Mouse (Mus musculus): ENCODE measurements around the gene Apoc3. TPM values are rescaled to one million over a fixed set of nuclear protein-coding genes. Genes with fewer than 3 reads are reported as not detected.

Gene Apoc3
- polyA plus RNA-seq, 1 experiment from 2014 or later: not detected

GRCm38 (mm10) chr9:46214276-46214675 lies 21.2 kb downstream of the Apoc3 start:
- H3K4me3 ChIP-seq (ENCODE audit: low read depth, low read length): no peak overlapping the region
- H3K27me3 ChIP-seq (ENCODE audit: control insufficient read depth, insufficient read depth, low read length): no peaks in the 10 kb centered on the region
- no peaks in the 10 kb centered on the region for H3K4me1 ChIP-seq (ENCODE audit: control insufficient read depth, insufficient read depth, low read length)
- no peak overlapping the region for H3K4me2 ChIP-seq (replicated peaks; ENCODE audit: low read depth, low read length)
- no peak overlapping the region for H3K27ac ChIP-seq (ENCODE audit: low read length)
- 86% methylated on average over 4 of the region's 4 CpGs for WGBS
- H3K9me3 ChIP-seq (ENCODE audit: control insufficient read depth, low read depth, low read length): no peaks in the 10 kb centered on the region
- H3K36me3 ChIP-seq (ENCODE audit: control insufficient read depth, insufficient read depth, low read length): peaks cover 33% of the 10 kb centered on the region
- H3K9ac ChIP-seq (replicated peaks; ENCODE audit: low read depth, low read length): no peak overlapping the region
- ATAC-seq (ENCODE audit: insufficient number of reproducible peaks, insufficient read depth, low FRiP score, low read depth): no peak

GRCm38 (mm10) chr9:46210473-46210872 lies 25.0 kb downstream of the Apoc3 start:
- Histone ChIP-seq H3K4me2 (replicated peaks; ENCODE audit: low read depth, low read length) (no peak overlapping the region), H3K9ac (replicated peaks; ENCODE audit: low read depth, low read length) (no peak overlapping the region), H3K36me3 (ENCODE audit: control insufficient read depth, insufficient read depth, low read length) (peaks cover 54% of the 10 kb centered on the region), H3K4me3 (ENCODE audit: low read depth, low read length) (no peak overlapping the region), H3K4me1 (ENCODE audit: control insufficient read depth, insufficient read depth, low read length) (no peaks in the 10 kb centered on the region), H3K27ac (ENCODE audit: low read length) (no peak overlapping the region), H3K27me3 (ENCODE audit: control insufficient read depth, insufficient read depth, low read length) (no peaks in the 10 kb centered on the region), H3K9me3 (ENCODE audit: control insufficient read depth, low read depth, low read length) (no peaks in the 10 kb centered on the region)
- no peak for ATAC-seq (ENCODE audit: insufficient number of reproducible peaks, insufficient read depth, low FRiP score, low read depth)
- 93% methylated on average over 12 of the region's 12 CpGs for WGBS

GRCm38 (mm10) chr9:46208401-46208974 lies 26.9 kb downstream of the Apoc3 start:
- Histone ChIP-seq H3K9me3 (ENCODE audit: control insufficient read depth, low read depth, low read length) (no peaks in the 10 kb centered on the region), H3K9ac (replicated peaks; ENCODE audit: low read depth, low read length) (no peak overlapping the region), H3K36me3 (ENCODE audit: control insufficient read depth, insufficient read depth, low read length) (peaks cover 66% of the 10 kb centered on the region), H3K27me3 (ENCODE audit: control insufficient read depth, insufficient read depth, low read length) (no peaks in the 10 kb centered on the region), H3K4me3 (ENCODE audit: low read depth, low read length) (no peak overlapping the region), H3K27ac (ENCODE audit: low read length) (no peak overlapping the region), H3K4me2 (replicated peaks; ENCODE audit: low read depth, low read length) (no peak overlapping the region), H3K4me1 (ENCODE audit: control insufficient read depth, insufficient read depth, low read length) (no peaks in the 10 kb centered on the region)
- ATAC-seq (ENCODE audit: insufficient number of reproducible peaks, insufficient read depth, low FRiP score, low read depth): no peak
- WGBS: 86% methylated on average over 13 of the region's 13 CpGs

- Histone ChIP-seq H3K9ac (replicated peaks; ENCODE audit: low read depth, low read length) (no peak overlapping the region), H3K4me3 (ENCODE audit: low read depth, low read length) (no peak overlapping the region), H3K27ac (ENCODE audit: low read length) (no peak overlapping the region)
Measured at GRCm38 (mm10) chr9:46207501-46207869, 28.0 kb downstream of the Apoc3 start.

GRCm38 (mm10) chr9:46206834-46207500 lies 28.5 kb downstream of the Apoc3 start:
- Histone ChIP-seq H3K36me3 (ENCODE audit: control insufficient read depth, insufficient read depth, low read length) (peaks cover 64% of the 10 kb centered on the region), H3K4me1 (ENCODE audit: control insufficient read depth, insufficient read depth, low read length) (no peaks in the 10 kb centered on the region), H3K27ac (ENCODE audit: low read length) (no peak overlapping the region), H3K27me3 (ENCODE audit: control insufficient read depth, insufficient read depth, low read length) (no peaks in the 10 kb centered on the region), H3K4me2 (replicated peaks; ENCODE audit: low read depth, low read length) (no peak overlapping the region), H3K9me3 (ENCODE audit: control insufficient read depth, low read depth, low read length) (no peaks in the 10 kb centered on the region), H3K9ac (replicated peaks; ENCODE audit: low read depth, low read length) (no peak overlapping the region), H3K4me3 (ENCODE audit: low read depth, low read length) (no peak overlapping the region)
- no peak; the same call in 1 of the 2 replicates for ATAC-seq (ENCODE audit: insufficient number of reproducible peaks, insufficient read depth, low FRiP score, low read depth)
- WGBS: 43% methylated on average over 10 of the region's 10 CpGs

More at GRCm38 (mm10) chr9:46207501-46207869, 28.0 kb downstream of the Apoc3 start:
- H3K27me3 ChIP-seq (ENCODE audit: control insufficient read depth, insufficient read depth, low read length): no peaks in the 10 kb centered on the region
- no peak for ATAC-seq (ENCODE audit: insufficient number of reproducible peaks, insufficient read depth, low FRiP score, low read depth)
- peaks cover 66% of the 10 kb centered on the region for H3K36me3 ChIP-seq (ENCODE audit: control insufficient read depth, insufficient read depth, low read length)
- 44% methylated on average over 6 of the region's 6 CpGs for WGBS
- no peaks in the 10 kb centered on the region for H3K4me1 ChIP-seq (ENCODE audit: control insufficient read depth, insufficient read depth, low read length)
- no peaks in the 10 kb centered on the region for H3K9me3 ChIP-seq (ENCODE audit: control insufficient read depth, low read depth, low read length)
- H3K4me2 ChIP-seq (replicated peaks; ENCODE audit: low read depth, low read length): no peak overlapping the region

GRCm38 (mm10) chr9:46199609-46200008 lies 35.8 kb downstream of the Apoc3 start:
- Histone ChIP-seq H3K9ac (replicated peaks; ENCODE audit: low read depth, low read length) (no peak overlapping the region), H3K9me3 (ENCODE audit: control insufficient read depth, low read depth, low read length) (no peaks in the 10 kb centered on the region), H3K27me3 (ENCODE audit: control insufficient read depth, insufficient read depth, low read length) (no peaks in the 10 kb centered on the region), H3K36me3 (ENCODE audit: control insufficient read depth, insufficient read depth, low read length) (peaks cover 50% of the 10 kb centered on the region), H3K27ac (ENCODE audit: low read length) (no peak overlapping the region), H3K4me1 (ENCODE audit: control insufficient read depth, insufficient read depth, low read length) (no peaks in the 10 kb centered on the region), H3K4me2 (replicated peaks; ENCODE audit: low read depth, low read length) (no peak overlapping the region), H3K4me3 (ENCODE audit: low read depth, low read length) (no peak overlapping the region)
- 89% methylated on average over 2 of the region's 2 CpGs for WGBS
- ATAC-seq (ENCODE audit: insufficient number of reproducible peaks, insufficient read depth, low FRiP score, low read depth): no peak

GRCm38 (mm10) chr9:46198936-46199335 lies 36.5 kb downstream of the Apoc3 start:
- H3K4me2 ChIP-seq (replicated peaks; ENCODE audit: low read depth, low read length): no peak overlapping the region
- ATAC-seq (ENCODE audit: insufficient number of reproducible peaks, insufficient read depth, low FRiP score, low read depth): no peak
- no peaks in the 10 kb centered on the region for H3K4me1 ChIP-seq (ENCODE audit: control insufficient read depth, insufficient read depth, low read length)
- 89% methylated on average over 7 of the region's 7 CpGs for WGBS
- H3K9ac ChIP-seq (replicated peaks; ENCODE audit: low read depth, low read length): no peak overlapping the region
- no peaks in the 10 kb centered on the region for H3K9me3 ChIP-seq (ENCODE audit: control insufficient read depth, low read depth, low read length)
- H3K27me3 ChIP-seq (ENCODE audit: control insufficient read depth, insufficient read depth, low read length): no peaks in the 10 kb centered on the region
- H3K36me3 ChIP-seq (ENCODE audit: control insufficient read depth, insufficient read depth, low read length): peaks cover 43% of the 10 kb centered on the region
- H3K4me3 ChIP-seq (ENCODE audit: low read depth, low read length): no peak overlapping the region
- no peak overlapping the region for H3K27ac ChIP-seq (ENCODE audit: low read length)

- WGBS: 88% methylated on average over 9 of the region's 9 CpGs
- H3K9ac ChIP-seq (replicated peaks; ENCODE audit: low read depth, low read length): no peak overlapping the region
- H3K27me3 ChIP-seq (ENCODE audit: control insufficient read depth, insufficient read depth, low read length): no peaks in the 10 kb centered on the region
- no peaks in the 10 kb centered on the region for H3K9me3 ChIP-seq (ENCODE audit: control insufficient read depth, low read depth, low read length)
- no peak overlapping the region for H3K4me3 ChIP-seq (ENCODE audit: low read depth, low read length)
- no peak overlapping the region for H3K27ac ChIP-seq (ENCODE audit: low read length)
- ATAC-seq (ENCODE audit: insufficient number of reproducible peaks, insufficient read depth, low FRiP score, low read depth): no peak
- no peaks in the 10 kb centered on the region for H3K4me1 ChIP-seq (ENCODE audit: control insufficient read depth, insufficient read depth, low read length)
- H3K36me3 ChIP-seq (ENCODE audit: control insufficient read depth, insufficient read depth, low read length): peaks cover 42% of the 10 kb centered on the region
- no peak overlapping the region for H3K4me2 ChIP-seq (replicated peaks; ENCODE audit: low read depth, low read length)
Measured at GRCm38 (mm10) chr9:46198461-46198860, 37.0 kb downstream of the Apoc3 start.

Data from stomach, embryonic 14.5 days (tissue).